Mouse (Mus musculus) right cerebral cortex, postnatal 25 days (tissue): Measurements from ENCODE around the gene Mc1r.
A peak's percentile ranks its signal among the peaks of the same experiment; 100 is the strongest.

Source experiments
- DNase-seq: peaks from one replicate; pipeline ENCODE4 v3.0.0; 2022

Mc1r gene

DNA sequence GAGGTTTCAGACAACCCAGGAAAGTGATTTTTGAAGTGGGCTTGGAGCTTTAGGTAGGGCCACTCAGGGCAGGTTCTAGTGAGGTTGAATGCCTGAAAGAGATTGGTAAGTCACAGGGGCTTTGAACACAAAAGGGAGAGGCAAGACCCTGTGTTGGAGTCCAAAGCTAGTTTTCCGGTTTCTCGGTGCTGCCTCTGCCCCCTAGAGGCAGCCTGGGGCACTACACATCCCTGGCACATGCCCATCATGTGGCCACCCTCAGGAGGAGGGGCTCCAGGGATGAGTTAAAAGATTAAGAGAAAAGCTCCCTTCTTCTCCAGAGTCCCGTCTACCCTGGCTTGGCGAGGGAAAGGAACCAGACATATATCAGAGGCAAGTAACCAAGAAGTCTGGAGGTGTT, at the start of gene Mc1r:
TSS of gene Mc1r (plus strand) at position 322 of the 400 bp plus-strand sequence.
- DNase-seq: peak; percentile 70

DNA sequence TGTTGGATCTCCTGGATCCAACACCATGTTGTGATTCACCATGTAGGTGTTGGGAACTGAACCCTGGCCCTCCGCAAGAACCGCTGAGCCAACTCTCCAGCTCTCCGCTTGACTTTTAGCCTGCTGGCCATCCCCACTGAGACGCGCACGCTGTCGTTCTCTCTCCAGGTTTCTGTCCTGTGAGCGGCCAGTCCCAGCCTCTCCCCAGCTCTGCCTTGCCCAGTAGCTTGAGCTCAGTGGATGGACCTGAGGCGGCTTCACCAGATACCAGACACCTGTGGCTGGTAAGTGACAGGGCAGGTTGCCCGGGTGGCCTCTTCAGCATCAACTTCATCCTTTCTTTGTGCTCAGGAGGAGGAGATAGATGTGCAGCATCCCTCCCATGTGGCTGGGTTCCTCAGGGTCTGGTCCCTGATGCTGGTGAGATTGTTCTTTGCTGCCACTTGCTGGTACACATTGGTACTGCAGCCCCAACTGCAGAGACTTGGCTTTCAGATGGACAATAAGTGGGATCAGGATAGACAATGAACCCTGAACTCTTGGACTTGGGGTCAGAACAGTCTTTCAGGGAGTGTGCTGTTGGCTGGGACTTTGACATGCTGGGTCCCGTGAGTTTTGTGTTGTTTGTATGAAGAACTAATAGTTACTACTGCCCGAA, 45.7 kb upstream of the Mc1r start:
- peak; percentile 77 for DNase-seq

DNA sequence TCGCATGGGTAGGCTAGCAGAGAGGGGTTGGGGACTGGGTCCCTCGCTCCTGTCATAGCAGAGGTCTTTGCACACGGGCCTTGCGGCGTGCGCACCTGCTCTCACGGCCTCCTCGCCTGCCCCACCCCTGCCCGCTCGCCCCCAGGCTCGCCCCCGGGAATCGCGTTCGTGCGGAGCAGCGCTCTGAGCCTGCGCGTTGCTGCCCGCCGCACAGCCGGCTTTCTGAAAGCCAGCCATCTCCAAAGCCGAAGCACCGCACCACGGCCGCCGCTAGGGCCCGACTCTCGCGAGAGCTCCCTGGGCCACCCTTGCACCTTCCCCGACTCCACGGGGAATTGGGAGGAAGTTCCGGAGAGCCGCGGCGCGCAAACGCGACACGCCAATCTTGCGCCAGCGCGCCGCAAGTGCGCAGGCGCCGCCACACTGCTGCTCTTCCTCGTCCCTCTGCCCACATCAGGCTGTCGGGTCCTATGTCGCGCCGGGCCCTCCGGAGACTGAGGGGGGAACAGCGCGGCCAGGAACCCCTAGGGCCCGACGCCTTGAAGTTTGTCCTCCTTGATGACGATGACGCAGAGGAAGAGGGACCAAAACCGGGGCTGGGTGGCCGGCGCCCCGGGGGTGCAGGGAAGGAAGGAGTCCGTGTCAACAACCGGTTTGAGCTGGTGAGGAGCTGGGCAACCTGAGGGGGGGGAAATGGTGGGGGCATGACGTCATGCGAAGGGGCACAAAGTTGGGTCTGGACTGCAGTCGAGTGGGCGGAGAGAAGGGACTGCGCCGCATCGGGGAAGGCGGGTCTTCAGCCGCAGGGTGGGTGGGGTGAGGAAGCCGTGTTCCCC, 33.3 kb upstream of the Mc1r start, which contains the start of gene Tcf25:
TSS of gene Tcf25 (plus strand) at position 351 of the 836 bp plus-strand sequence.
- DNase-seq: peak; percentile 97

DNA sequence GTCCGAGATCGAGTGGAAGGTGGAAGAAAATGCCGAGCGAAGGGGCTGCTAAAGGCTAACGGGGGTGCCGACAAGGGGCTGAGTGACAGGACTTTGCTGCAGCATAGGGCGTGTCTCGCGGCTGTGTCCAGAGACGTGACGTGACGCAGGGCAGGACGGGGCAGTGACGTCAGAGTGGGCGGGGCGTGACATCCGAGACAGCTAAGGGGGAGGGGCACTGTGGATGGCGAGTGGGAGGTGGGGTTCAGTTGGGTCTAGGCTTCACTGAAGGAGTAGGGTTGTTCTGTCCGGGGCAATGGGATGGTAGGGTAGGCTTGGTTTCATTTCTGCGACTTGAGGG, 32.7 kb upstream of the Mc1r start:
- DNase-seq: peak; percentile 90

DNA sequence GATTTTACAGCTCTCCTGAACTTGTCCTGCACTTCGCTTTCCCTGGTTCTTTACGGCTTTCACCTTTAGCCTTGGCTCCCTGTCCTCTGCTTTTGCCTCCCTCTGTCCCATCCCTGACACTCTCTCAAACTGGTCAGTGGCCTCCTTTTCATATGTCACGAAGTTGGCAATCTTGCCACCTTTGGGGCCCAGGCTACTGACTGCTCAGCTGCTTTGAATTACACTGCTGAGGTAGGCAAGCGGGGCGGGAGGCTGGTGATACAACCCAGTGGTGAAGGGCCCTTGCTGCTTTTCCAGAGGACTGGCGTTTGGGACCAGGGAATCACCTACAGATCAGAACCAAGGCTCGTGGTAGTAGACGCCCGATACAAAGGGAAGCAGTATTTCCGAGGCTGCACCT, 31.2 kb upstream of the Mc1r start:
- no peak for DNase-seq

DNA sequence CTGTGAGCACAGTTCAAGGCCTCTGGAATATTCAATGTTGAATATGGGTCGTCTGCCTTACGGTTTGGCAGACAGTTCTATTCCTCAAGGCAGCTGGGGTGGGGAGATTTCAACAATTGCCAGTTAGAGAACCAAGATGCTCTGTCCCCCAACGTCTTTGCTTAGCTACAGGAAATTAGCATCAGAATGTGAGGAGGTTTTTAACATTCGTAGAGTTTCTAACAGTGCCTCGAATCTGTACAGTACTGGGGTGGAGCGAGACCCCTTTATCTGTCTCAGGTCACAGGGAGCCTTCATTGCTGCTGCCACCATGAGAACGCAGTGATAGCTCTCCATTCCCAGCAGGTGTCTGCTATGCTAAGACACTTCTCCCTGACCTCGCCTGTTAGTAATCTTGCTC, 30.8 kb upstream of the Mc1r start:
- no peak for DNase-seq

DNA sequence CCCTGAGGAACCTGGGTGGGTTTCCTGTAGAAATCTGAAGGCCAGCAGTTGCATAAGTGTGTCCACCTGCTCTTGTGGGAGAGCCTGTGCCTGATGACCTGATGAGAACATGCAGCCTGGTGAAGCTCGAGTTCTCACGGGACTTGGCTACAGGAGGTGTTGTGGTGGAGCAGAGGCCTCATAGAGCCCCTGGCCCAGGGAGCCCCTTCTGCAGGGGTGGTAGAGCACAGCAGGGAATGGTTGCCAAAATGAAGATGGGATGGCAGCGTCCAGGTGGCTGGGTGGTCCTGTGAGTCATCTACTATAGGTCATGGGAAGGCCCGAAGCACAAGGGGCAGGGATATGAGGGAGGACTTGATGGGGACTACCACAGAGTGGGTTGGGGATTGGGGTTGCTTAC, 25.2 kb upstream of the Mc1r start:
- DNase-seq: no peak

DNA sequence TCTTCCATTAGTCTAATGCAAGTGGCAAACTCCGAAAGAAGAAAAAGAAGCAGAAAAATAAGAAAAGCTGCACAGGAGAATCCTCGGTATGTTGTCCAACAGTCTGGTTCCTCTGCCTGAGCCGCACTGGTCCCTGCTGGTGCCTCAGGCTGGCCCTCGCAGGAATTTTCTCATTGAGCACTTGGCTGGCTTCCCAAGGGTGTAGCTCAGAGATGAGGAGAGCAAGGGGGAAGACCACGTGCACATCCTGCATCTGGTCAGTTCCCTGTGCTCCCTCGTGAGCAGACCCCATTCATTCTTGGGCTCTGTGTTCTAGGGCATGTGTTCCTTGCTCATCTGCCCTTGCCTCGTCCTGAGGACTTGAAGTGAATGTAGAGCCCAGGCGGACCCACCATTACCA, 24.4 kb upstream of the Mc1r start:
- DNase-seq: no peak

DNA sequence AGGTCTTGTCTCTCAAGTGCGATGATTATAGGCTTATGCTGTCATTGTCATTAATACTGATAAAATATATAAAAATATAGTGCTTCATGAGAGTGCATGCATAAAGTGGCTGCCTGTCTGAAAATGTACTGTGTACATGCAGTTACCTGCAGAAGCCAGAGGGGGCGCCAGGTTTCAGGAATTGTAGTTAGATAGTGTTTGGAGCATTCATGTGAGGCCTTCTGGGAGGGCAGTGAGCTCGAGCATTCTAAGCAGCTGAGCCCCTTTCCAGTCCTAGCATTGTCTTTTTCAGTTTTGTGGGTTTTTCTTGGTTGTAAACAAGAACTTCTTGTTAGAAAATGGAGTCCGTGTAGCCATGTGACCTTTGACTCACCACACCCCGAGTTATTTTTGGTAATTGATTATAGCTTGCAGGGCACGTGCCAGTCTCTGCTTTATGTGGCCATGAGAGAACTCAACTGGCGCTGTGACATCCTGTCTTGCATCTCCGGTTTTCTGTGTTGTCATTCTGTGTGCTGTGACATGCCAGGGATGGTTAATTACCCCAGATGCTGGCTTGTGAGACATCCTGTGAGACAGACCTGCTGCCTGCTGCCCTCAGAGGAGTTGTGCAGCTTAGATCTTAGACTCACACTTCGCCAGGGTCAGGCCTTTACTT, 21.9 kb upstream of the Mc1r start:
- no peak for DNase-seq

DNA sequence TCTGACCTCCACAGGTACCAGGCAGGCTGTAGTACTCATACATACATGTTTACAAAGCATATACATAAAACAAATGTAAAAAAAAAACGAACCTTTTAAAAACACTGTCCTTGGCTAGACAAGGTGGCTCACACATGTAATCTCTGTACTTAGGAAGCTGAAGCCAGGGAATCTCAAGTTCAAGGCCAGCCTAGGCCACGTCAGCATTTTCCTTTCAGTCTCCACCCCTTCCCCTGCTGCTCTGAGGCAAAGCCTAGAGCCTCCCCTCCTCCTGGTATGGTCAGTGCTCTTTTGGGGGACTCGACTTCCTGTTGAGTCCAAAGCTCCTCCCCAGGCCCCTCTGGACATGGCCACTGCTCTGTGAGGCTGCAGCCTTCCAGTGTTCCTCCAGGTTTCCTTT, 19.9 kb upstream of the Mc1r start:
- no peak for DNase-seq

DNA sequence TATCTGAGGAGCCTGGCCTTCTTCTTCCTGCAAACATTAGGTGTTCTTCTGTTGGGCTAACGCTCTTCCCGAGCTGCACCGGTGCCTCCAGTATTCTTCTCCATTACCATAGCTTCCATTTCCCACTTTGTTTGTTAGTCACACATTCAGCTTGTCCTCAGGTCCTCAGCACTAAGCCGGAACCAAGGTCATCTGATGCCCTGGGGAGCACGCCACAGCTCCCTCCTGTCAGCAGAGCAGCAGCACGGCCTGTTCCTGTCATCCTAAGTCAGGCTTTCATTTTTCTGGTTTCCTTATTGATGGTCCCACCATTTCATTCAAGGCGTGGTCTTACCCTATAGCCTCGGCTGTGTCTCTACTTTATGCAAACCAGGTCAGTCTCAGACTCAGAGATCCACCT, 19.1 kb upstream of the Mc1r start:
- DNase-seq: no peak

DNA sequence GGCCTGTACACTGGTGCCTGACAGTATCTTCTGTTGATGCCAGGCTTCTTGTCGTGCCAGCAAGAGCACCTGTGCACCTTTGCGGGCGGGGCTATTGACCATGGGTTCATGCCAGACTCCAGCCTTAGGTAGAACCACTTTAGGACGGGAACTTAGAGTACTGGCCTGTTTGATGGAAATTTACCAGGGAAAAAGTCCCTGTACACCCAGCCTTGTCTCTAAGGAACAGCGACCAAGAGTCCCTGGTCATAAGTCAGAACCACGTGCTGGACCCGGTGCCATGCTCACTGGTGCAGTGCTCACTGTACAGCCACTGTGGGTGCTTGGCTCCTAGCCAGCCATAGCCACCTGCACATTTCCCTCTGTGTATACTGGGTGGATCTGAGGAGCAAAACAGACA, 17.9 kb upstream of the Mc1r start:
- no peak for DNase-seq

DNA sequence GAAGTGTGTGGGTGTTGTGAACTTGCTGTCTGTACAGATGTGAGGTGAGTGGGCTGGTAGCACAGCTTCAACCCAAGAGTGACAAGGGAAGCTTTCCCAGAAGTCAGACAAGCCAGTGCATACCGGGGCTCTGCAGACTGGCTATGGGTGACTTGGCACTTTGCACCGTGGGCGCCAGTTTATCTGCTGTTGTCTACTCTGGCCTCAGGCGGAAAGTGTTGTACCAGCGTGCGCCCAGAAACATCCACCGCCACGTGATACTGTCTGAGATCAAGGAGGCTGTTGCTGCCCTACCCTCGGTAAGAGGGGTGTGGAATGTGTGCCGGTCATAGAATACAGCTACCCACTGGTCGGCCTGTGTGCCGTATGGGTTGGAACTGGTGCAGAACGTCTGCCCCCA, 8.6 kb upstream of the Mc1r start:
- no peak for DNase-seq

DNA sequence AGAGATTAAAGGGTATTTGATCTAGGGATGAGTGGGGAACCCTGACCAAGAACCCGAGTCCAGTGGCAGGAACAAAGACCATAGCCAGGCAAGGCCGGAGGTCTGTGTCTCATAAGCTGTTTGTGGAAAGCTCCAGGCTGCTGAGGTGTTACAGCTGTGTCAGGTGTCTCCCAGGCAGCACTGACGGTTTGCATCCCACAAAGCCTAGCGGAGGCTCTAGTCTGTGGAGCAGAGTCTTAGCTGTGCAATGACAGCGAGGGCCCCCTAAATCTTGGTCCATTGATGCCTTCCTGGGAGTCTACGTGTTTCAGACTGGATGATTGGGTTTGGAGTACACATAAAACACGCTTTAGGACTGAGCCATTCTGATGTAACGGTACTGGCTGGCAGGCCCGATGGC, 5.0 kb upstream of the Mc1r start:
- no peak for DNase-seq

DNA sequence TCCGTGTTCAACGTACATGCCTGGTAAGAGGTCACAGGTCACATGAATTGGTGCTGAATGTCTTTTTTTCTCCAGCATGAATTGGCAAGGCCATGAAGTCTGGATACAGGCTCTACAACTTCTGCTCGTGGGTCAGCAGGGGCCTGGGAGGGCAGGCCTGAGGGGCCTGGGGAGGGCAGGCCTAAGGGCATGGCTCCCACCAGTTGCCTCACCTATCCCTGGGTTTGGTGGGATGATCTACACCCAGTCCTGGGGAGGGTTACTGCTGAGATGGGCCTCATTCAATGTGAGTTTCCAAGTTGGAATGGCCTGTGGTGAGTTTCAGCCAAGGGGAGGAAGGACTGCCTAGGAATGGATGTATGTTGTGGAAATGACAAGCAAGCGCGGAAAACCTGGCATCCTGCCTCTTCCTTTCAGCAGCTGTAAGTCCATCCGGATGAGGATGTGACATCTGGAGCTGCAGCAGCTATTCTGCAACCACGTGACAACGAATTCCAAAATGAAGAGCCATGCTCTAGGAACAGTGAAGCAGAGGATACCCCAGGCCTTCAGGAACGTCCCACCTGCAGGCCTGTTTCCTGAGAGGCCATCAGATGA, 4.1 kb upstream of the Mc1r start:
- no peak for DNase-seq

DNA sequence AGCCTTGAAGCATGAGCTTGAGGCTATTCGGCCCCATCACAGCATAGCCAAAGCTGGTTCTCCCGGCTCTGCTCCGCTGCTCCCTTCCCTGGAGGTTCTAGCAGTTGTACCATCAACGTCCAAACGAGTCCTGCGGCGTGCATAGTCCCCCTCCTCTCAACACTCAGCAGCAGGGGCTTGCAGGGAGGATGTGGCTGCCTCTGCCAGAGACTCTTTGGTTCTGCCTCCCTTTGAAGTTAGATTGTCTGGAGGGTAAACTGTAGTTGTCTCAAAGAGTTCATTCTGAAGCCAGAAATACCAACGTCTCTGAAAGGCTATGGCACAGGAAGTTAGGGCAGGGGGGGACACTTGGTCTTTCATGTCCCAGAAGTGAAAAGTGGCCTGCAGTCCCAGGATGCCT, 2.4 kb upstream of the Mc1r start:
- no peak for DNase-seq

DNA sequence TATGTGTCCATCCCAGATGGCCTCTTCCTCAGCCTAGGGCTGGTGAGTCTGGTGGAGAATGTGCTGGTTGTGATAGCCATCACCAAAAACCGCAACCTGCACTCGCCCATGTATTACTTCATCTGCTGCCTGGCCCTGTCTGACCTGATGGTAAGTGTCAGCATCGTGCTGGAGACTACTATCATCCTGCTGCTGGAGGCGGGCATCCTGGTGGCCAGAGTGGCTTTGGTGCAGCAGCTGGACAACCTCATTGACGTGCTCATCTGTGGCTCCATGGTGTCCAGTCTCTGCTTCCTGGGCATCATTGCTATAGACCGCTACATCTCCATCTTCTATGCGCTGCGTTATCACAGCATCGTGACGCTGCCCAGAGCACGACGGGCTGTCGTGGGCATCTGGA, 705 bp downstream of the Mc1r start:
- no peak for DNase-seq

DNA sequence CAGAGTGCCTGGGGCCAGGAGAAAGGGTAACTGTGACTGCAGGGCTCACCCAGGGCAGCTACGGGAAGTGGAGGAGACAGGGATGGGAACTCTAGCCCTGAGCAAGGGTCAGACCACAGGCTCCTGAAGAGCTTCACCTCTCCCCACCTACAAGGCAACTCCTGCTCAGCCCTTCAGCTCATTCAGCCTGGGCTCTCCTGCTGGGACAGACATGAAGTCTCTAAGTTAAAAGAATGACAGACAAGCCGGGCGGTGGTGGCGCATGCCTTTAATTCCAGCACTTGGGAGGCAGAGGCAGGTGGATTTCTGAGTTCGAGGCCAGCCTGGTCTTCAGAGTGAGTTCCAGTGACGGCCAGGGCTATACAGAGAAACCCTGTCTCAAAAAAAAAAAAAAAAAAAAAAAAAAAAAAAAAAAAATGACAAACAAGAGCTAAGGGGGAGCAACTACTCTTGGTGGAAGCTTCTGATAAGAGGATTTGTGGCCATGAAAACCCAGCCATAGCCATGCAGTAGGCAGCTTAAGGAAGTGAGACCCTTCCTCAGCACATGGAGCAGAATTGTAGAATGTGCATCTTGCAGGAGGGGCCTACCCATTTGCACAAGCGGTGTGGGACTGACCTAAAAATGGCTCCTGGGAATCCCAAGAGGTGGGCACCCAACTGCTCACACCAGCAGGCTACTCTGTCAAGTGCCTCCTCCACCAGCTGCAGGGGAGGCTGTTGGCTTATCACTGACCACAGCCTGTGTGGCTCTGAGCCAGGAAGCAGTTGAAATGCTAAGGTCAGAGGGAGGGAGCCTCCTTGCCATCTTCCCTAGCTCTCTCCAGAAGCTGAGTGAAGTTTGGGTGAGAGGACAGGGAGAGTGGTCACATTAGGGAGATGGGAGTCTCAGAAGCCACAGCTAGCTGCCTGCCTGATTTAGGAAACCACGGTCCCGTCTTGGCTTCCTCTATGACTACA, 2.0 kb downstream of the Mc1r start:
- DNase-seq: no peak

DNA sequence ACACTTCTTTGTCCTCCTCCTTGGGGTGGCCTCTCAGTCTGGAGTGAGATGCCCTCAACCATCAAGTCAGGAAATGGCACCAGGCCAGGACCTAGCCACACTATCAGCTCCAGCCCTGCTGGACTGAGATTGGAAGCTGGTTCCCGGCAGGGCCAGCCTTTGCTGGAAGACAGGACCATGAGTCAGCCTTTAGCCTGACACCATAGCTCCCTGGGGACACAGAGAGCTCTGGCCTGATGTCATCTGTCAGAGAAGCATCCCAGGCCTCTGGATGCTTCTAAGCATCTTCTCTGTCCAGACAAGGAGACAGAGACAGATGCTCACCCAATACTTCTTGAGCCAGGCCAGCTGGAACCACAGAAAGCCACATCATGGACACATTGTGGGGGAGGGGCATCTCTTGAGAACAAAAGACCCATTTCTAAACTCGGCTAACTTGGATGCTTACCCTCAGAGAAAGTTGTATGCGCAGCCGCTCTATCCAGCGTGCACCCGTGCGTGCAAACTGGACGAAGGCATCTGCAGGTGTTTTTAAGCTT, 3.2 kb downstream of the Mc1r start:
- DNase-seq: no peak

DNA sequence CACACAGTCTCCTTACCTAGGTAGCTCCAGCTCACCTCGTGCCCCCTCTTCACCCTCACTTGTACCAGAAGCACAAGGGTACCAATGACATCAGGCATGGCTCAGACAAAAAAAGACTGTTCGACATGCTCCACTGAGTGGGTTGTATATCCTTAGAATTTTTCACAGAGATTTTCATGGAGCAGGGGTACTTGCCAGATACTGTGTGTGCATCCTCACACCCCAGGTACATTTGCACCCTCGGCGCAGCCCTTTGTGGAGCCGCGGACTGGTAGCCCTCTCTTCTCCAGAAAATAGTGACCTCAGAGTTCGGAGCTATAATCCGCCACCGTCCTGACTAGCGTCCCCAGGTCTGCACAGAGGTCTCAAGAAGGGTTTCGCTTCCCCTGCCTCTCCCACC, 3.9 kb downstream of the Mc1r start:
- DNase-seq: no peak

DNA sequence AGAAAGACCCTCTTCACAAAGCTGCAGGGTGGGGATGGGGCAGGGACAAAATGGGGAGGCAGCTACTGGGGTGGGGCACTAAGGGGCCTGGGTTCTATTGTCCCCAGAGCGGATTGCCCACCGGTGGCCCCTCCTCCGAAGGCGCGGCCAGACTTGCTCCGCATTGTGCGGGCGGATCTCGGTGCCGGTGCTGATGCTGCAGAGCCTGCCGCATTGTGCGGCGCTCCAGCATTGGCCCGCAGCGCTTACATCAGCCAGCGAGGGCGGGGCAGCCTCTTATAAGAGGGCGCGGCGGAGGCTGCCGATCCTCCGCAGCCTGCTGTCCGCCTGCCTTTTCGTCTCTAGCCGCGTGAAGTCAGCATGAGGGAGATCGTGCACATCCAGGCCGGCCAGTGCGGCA, 4.3 kb downstream of the Mc1r start, which contains the start of gene Tubb3:
TSS of gene Tubb3 (plus strand) at position 179 of the 400 bp plus-strand sequence.
- peak; percentile 93 for DNase-seq

DNA sequence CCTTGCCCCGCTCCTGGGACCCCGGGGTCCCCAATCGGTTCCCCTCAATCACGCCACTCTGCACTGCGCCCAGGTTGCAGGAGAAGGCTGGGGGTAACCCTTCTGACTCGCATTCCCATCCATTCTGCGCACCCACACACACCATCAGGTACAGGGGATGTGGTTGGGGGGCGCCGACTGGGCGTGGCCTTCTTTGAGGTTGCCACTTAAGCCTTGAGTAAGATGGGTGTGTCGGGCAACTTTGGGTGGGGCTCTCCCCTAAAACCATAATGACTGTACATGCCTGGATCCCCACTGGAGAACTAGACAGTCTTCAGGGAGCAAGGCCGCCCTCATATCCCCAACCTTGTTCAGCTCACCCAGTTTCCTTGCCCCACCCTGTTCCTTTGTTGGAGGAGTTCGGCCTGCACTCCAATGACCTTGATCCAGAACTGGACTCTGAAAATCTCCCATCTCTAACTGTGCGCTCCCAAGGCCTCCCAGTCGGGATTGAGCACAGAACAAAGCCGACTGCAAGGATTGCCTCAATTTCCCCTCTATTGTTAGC, 4.9 kb downstream of the Mc1r start:
- DNase-seq: no peak
